Mouse (Mus musculus): ENCODE data around the gene 9130230L23Rik. TPM values are rescaled to one million over a fixed set of nuclear protein-coding genes. Genes with fewer than 3 reads are reported as not detected.

Gene 9130230L23Rik
- polyA plus RNA-seq, 1 experiment from 2014 or later = 0.75 TPM

GRCm38 (mm10) chr5:66032826-66033225 lies 28.7 kb upstream of the 9130230L23Rik start:
- no peaks in the 10 kb centered on the region for H3K36me3 ChIP-seq
- H3K4me3 ChIP-seq = no peak overlapping the region
- DNase-seq (ENCODE audit: low spot score) = no peak
- WGBS = 94% methylated on average over 1 of the region's 1 CpGs
- H3K27me3 ChIP-seq (ENCODE audit: insufficient read depth, poor library complexity, severe bottlenecking) = no peaks in the 10 kb centered on the region
- peaks cover 9% of the 10 kb centered on the region; the same call in 1 of the 2 replicates for H3K4me1 ChIP-seq
- no peaks in the 10 kb centered on the region for H3K9me3 ChIP-seq
- H3K27ac ChIP-seq = no peak overlapping the region

- DNase-seq (ENCODE audit: low spot score) = no peak
- Histone ChIP-seq H3K4me1 (peaks cover 9% of the 10 kb centered on the region; the same call in 1 of the 2 replicates), H3K9me3 (peaks cover 3% of the 10 kb centered on the region), H3K27me3 (ENCODE audit: insufficient read depth, poor library complexity, severe bottlenecking) (no peaks in the 10 kb centered on the region), H3K36me3 (0 out of 2 replicates have a peak, but pooled peaks cover 4% of the 10 kb centered on the region), H3K27ac (no peak overlapping the region), H3K4me3 (no peak overlapping the region)
- WGBS = 77% methylated on average over 5 of the region's 5 CpGs
Measured at GRCm38 (mm10) chr5:66031699-66032098, 27.6 kb upstream of the 9130230L23Rik start.

GRCm38 (mm10) chr5:66028232-66028631 lies 24.1 kb upstream of the 9130230L23Rik start:
- Histone ChIP-seq H3K4me3 (no peak overlapping the region), H3K27me3 (ENCODE audit: insufficient read depth, poor library complexity, severe bottlenecking) (no peaks in the 10 kb centered on the region), H3K9me3 (peaks cover 6% of the 10 kb centered on the region), H3K27ac (no peak overlapping the region), H3K4me1 (no peaks in the 10 kb centered on the region), H3K36me3 (peaks cover 13% of the 10 kb centered on the region; the same call in 1 of the 2 replicates)
- WGBS = 83% methylated on average over 5 of the region's 5 CpGs
- no peak for DNase-seq (ENCODE audit: low spot score)

GRCm38 (mm10) chr5:66027206-66027605 lies 23.1 kb upstream of the 9130230L23Rik start:
- Histone ChIP-seq H3K36me3 (peaks cover 13% of the 10 kb centered on the region; the same call in 1 of the 2 replicates), H3K27me3 (ENCODE audit: insufficient read depth, poor library complexity, severe bottlenecking) (no peaks in the 10 kb centered on the region), H3K4me1 (no peaks in the 10 kb centered on the region), H3K9me3 (peaks cover 6% of the 10 kb centered on the region), H3K27ac (no peak overlapping the region), H3K4me3 (no peak overlapping the region)
- no peak for DNase-seq (ENCODE audit: low spot score)
- WGBS = 91% methylated on average over 8 of the region's 8 CpGs

- Histone ChIP-seq H3K4me1 (no peaks in the 10 kb centered on the region), H3K27me3 (ENCODE audit: insufficient read depth, poor library complexity, severe bottlenecking) (no peaks in the 10 kb centered on the region), H3K36me3 (peaks cover 13% of the 10 kb centered on the region; the same call in 1 of the 2 replicates), H3K4me3 (no peak overlapping the region), H3K27ac (no peak overlapping the region), H3K9me3 (peaks cover 6% of the 10 kb centered on the region)
- no peak for DNase-seq (ENCODE audit: low spot score)
- 94% methylated on average over 31 of the region's 31 CpGs for WGBS
Measured at GRCm38 (mm10) chr5:66026796-66027195, 22.7 kb upstream of the 9130230L23Rik start.

GRCm38 (mm10) chr5:66015449-66015961 lies 11.4 kb upstream of the 9130230L23Rik start:
- no peaks in the 10 kb centered on the region for H3K4me1 ChIP-seq
- 85% methylated on average over 2 of the region's 2 CpGs for WGBS
- H3K9me3 ChIP-seq = no peaks in the 10 kb centered on the region
- H3K36me3 ChIP-seq = no peaks in the 10 kb centered on the region
- no peaks in the 10 kb centered on the region for H3K27me3 ChIP-seq (ENCODE audit: insufficient read depth, poor library complexity, severe bottlenecking)
- no peak for DNase-seq (ENCODE audit: low spot score)
- no peak overlapping the region for H3K27ac ChIP-seq
- no peak overlapping the region for H3K4me3 ChIP-seq

GRCm38 (mm10) chr5:66014437-66014836 lies 10.4 kb upstream of the 9130230L23Rik start:
- Histone ChIP-seq H3K9me3 (no peaks in the 10 kb centered on the region), H3K4me1 (no peaks in the 10 kb centered on the region), H3K4me3 (no peak overlapping the region), H3K27ac (no peak overlapping the region), H3K27me3 (ENCODE audit: insufficient read depth, poor library complexity, severe bottlenecking) (no peaks in the 10 kb centered on the region), H3K36me3 (no peaks in the 10 kb centered on the region)
- 75% methylated on average over 2 of the region's 2 CpGs for WGBS
- DNase-seq (ENCODE audit: low spot score) = no peak

GRCm38 (mm10) chr5:66013999-66014398 lies 9.9 kb upstream of the 9130230L23Rik start:
- Histone ChIP-seq H3K4me1 (no peaks in the 10 kb centered on the region), H3K36me3 (no peaks in the 10 kb centered on the region), H3K9me3 (no peaks in the 10 kb centered on the region), H3K27ac (no peak overlapping the region), H3K27me3 (ENCODE audit: insufficient read depth, poor library complexity, severe bottlenecking) (no peaks in the 10 kb centered on the region), H3K4me3 (no peak overlapping the region)
- WGBS = 67% methylated on average over 3 of the region's 3 CpGs
- DNase-seq (ENCODE audit: low spot score) = no peak

- H3K27ac ChIP-seq = no peak overlapping the region
- peaks cover 16% of the 10 kb centered on the region for H3K4me1 ChIP-seq
- H3K4me3 ChIP-seq = no peak overlapping the region
- DNase-seq (ENCODE audit: low spot score) = no peak
- H3K36me3 ChIP-seq = no peaks in the 10 kb centered on the region
- no peaks in the 10 kb centered on the region for H3K27me3 ChIP-seq (ENCODE audit: insufficient read depth, poor library complexity, severe bottlenecking)
- H3K9me3 ChIP-seq = no peaks in the 10 kb centered on the region
- 84% methylated on average over 15 of the region's 15 CpGs for WGBS
Measured at GRCm38 (mm10) chr5:66008245-66008967, 4.3 kb upstream of the 9130230L23Rik start.

- H3K4me3 ChIP-seq = no peak overlapping the region
- WGBS = 39% methylated on average over 16 of the region's 16 CpGs
- H3K27me3 ChIP-seq (ENCODE audit: insufficient read depth, poor library complexity, severe bottlenecking) = no peaks in the 10 kb centered on the region
- H3K9me3 ChIP-seq = no peaks in the 10 kb centered on the region
- no peak for DNase-seq (ENCODE audit: low spot score)
- peak overlapping the region; percentile 22; the same call in 1 of the 2 replicates for H3K27ac ChIP-seq
- H3K4me1 ChIP-seq = peaks cover 16% of the 10 kb centered on the region
- no peaks in the 10 kb centered on the region for H3K36me3 ChIP-seq
Measured at GRCm38 (mm10) chr5:66005041-66005678, 1.1 kb upstream of the 9130230L23Rik start.

GRCm38 (mm10) chr5:66001232-66001631 lies 2.9 kb downstream of the 9130230L23Rik start:
- H3K36me3 ChIP-seq = no peaks in the 10 kb centered on the region
- no peaks in the 10 kb centered on the region for H3K9me3 ChIP-seq
- H3K27ac ChIP-seq = no peak overlapping the region
- no peaks in the 10 kb centered on the region for H3K27me3 ChIP-seq (ENCODE audit: insufficient read depth, poor library complexity, severe bottlenecking)
- peaks cover 16% of the 10 kb centered on the region for H3K4me1 ChIP-seq
- H3K4me3 ChIP-seq = no peak overlapping the region
- WGBS = 68% methylated on average over 5 of the region's 5 CpGs
- DNase-seq (ENCODE audit: low spot score) = no peak

GRCm38 (mm10) chr5:66000567-66001125 lies 3.4 kb downstream of the 9130230L23Rik start:
- 60% methylated on average over 6 of the region's 6 CpGs for WGBS
- H3K9me3 ChIP-seq = no peaks in the 10 kb centered on the region
- no peaks in the 10 kb centered on the region for H3K27me3 ChIP-seq (ENCODE audit: insufficient read depth, poor library complexity, severe bottlenecking)
- no peak for DNase-seq (ENCODE audit: low spot score)
- H3K36me3 ChIP-seq = no peaks in the 10 kb centered on the region
- no peak overlapping the region for H3K27ac ChIP-seq
- H3K4me3 ChIP-seq = no peak overlapping the region
- peaks cover 16% of the 10 kb centered on the region for H3K4me1 ChIP-seq

GRCm38 (mm10) chr5:66000074-66000473 lies 4.0 kb downstream of the 9130230L23Rik start:
- no peak overlapping the region for H3K27ac ChIP-seq
- no peak overlapping the region for H3K4me3 ChIP-seq
- no peaks in the 10 kb centered on the region for H3K9me3 ChIP-seq
- WGBS = 76% methylated on average over 7 of the region's 7 CpGs
- no peak for DNase-seq (ENCODE audit: low spot score)
- no peaks in the 10 kb centered on the region for H3K27me3 ChIP-seq (ENCODE audit: insufficient read depth, poor library complexity, severe bottlenecking)
- H3K36me3 ChIP-seq = no peaks in the 10 kb centered on the region
- H3K4me1 ChIP-seq = peaks cover 14% of the 10 kb centered on the region

Data from heart, embryonic 10.5 days (tissue).